Comparison of ENCODE assay signal across 8 mouse cellular contexts in the genomic region with DNA sequence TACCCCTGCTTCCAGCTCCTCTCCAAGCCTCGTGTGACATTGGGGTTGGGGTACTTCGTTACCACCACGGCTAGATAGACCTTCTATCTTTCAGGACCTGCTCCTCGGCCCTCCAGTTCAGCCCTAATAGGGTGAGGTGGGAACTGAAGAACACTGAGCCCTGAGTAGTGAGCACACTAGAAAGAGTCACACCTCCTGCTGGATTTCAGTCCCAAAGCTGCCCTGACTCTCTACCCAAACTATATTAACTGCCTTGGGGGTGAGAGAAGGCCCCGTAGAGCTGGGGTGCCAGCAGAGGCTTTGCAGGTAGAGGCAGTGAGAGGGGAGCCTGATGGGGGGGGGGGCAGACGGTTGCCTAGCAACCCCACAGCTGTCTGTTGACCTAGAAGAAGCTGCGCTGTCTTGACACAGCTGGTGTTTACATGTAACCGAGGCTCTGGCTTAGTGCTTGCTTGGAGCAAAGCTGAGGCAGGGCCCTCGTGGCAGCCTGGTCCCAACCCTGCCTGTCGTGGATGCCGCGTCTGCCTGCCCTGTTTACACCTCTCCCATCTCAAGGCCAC. TPM values are rescaled to one million over a fixed set of nuclear protein-coding genes. Genes with fewer than 3 reads are reported as not detected.
A peak's percentile ranks its signal among the peaks of the same experiment; 100 is the strongest.
DNase-seq lines count a peak whose midpoint lies in the region; ATAC-seq lines count a peak whose summit lies in the region.

No protein-coding gene starts in this region.

- ATAC-seq in frontal cortex, adult (ENCODE audit: low TSS enrichment) = 0 out of 2 replicates have a peak, but pooled peaks have one; percentile 6
- ATAC-seq in hindbrain, embryonic 14.5 days (ENCODE audit: low FRiP score) = peak; percentile 5; the same call in 1 of the 2 replicates

- H3K27ac ChIP-seq in hindbrain, embryonic 14.5 days = peak overlapping the region; percentile 80
- H3K27ac ChIP-seq in midbrain, embryonic 10.5 days (replicated peaks) = peak overlapping the region; percentile 72

- H3K9me3 ChIP-seq in hindbrain, embryonic 14.5 days (ENCODE audit: control insufficient read depth, low read length) = no peaks in the 10 kb centered on the region
- no peaks in the 10 kb centered on the region for H3K9me3 ChIP-seq in midbrain, embryonic 10.5 days (replicated peaks)

- H3K36me3 ChIP-seq in hindbrain, embryonic 14.5 days (replicated peaks; ENCODE audit: control insufficient read depth, insufficient read depth) = no peaks in the 10 kb centered on the region
- no peaks in the 10 kb centered on the region for H3K36me3 ChIP-seq in midbrain, embryonic 10.5 days

- peak overlapping the region; percentile 87 for H3K4me2 ChIP-seq in hindbrain, embryonic 14.5 days (replicated peaks)

- peak overlapping the region; percentile 59 for H3K9ac ChIP-seq in hindbrain, embryonic 14.5 days

- peak overlapping the region; percentile 33 for H3K4me3 ChIP-seq in hindbrain, embryonic 14.5 days (replicated peaks; ENCODE audit: low read length)
- H3K4me3 ChIP-seq in midbrain, embryonic 10.5 days = peak overlapping the region; percentile 55

- no peaks in the 10 kb centered on the region for H3K27me3 ChIP-seq in hindbrain, embryonic 14.5 days (ENCODE audit: control insufficient read depth, insufficient read depth, low read length)
- peaks cover 55% of the 10 kb centered on the region for H3K27me3 ChIP-seq in midbrain, embryonic 10.5 days (ENCODE audit: low read depth, poor library complexity, severe bottlenecking)

- H3K4me1 ChIP-seq in hindbrain, embryonic 14.5 days (replicated peaks; ENCODE audit: control insufficient read depth, insufficient read depth, low read length) = peaks cover 46% of the 10 kb centered on the region
- peaks cover 58% of the 10 kb centered on the region for H3K4me1 ChIP-seq in midbrain, embryonic 10.5 days

- WGBS in hindbrain, embryonic 14.5 days = 6% methylated on average over 12 of the region's 12 CpGs
- WGBS in midbrain, embryonic 10.5 days = 8% methylated on average over 12 of the region's 12 CpGs

- DNase-seq in frontal cortex, adult 2 months (ENCODE audit: extremely low spot score in 1 of 2, low spot score in 1 of 2) = no peak
- DNase-seq in embryo, embryonic 10 days (ENCODE audit: low spot score) = peak; percentile 57
- no peak for DNase-seq in hindbrain, embryonic 14.5 days (ENCODE audit: low spot score)
- peak; percentile 56 for DNase-seq in midbrain, embryonic 10.5 days (ENCODE audit: low spot score)
- DNase-seq in thymus, postnatal 10 days (ENCODE audit: low spot score in 2 of 2) = peak; percentile 81 to 87
- no peak for DNase-seq in ovary, postnatal 36 days (ENCODE audit: low spot score)
- no peak for DNase-seq in spleen, adult 12 weeks (ENCODE audit: low spot score)

RNA-seq across cellular contexts. Expression of gene Wasf2, which starts 44.4 kb away (rescaled TPM):
- 14.2 and 16.3 TPM in 2 replicates for polyA plus RNA-seq in frontal cortex, adult 2 months (2012; rRNA removed)
- 21.0 and 23.9 TPM in 2 replicates for polyA plus RNA-seq in hindbrain, embryonic 14.5 days (2014; fragmentation: Nextera tagmentation; extraction: Ambion mirVana)
- 48.3 and 50.3 TPM in 2 replicates for polyA plus RNA-seq in midbrain, embryonic 10.5 days (2016; fragmentation: Nextera tagmentation; extraction: Ambion mirVana)

Comparison
In these comparisons a context has a peak if more than half of its experiments do, and no peak if none do; other contexts are left out.
1. DNase-seq: peak in embryo, embryonic 10 days (single experiment), midbrain, embryonic 10.5 days (single experiment) and thymus, postnatal 10 days (2 of 2); none in frontal cortex, adult 2 months (0 of 2), hindbrain, embryonic 14.5 days (single experiment), ovary, postnatal 36 days (single experiment) and spleen, adult 12 weeks (single experiment).